Mouse (Mus musculus) macrophage (primary cell): ENCODE measurements around the gene Slc12a3. TPM values are rescaled to one million over a fixed set of nuclear protein-coding genes. Genes with fewer than 3 reads are reported as not detected.

Experiments
- H3K27ac ChIP-seq: fragments of 350-480 bp; formaldehyde crosslinking; 2 replicates; pipeline ENCODE4 v1.9.0; 2021
- H3K36me3 ChIP-seq: fragments of 350-480 bp; formaldehyde crosslinking; 2 replicates; pipeline ENCODE4 v1.9.0; 2021; ENCODE audit errors: inconsistent target
- H3K4me3 ChIP-seq: fragments of 350-480 bp; formaldehyde crosslinking; 2 replicates; pipeline ENCODE4 v1.9.0; 2021; ENCODE audit errors: inconsistent target
- H3K79me2 ChIP-seq: fragments of 350-480 bp; formaldehyde crosslinking; 2 replicates; pipeline ENCODE4 v1.9.0; 2021; ENCODE audit errors: inconsistent target
- WGBS: methylation state at CpG from one replicate; pipeline ENCODE4 v1.1.7; 2026; ENCODE audit warnings: inconsistent platforms; ENCODE audit not compliant: missing documents; 5-methylcytosine and 5-hydroxymethylcytosine counted together
- polyA plus RNA-seq: library from polyadenylated mRNA; stranded (reverse); fragments of 250-400 nt; gene quantifications from 3 replicates; pipeline ENCODE4 v1.2.4, GENCODE M21; 2018; ENCODE audit warnings: inconsistent platforms

Slc12a3 gene
- polyA plus RNA-seq, 1 experiment from 2014 or later, result not detected

DNA sequence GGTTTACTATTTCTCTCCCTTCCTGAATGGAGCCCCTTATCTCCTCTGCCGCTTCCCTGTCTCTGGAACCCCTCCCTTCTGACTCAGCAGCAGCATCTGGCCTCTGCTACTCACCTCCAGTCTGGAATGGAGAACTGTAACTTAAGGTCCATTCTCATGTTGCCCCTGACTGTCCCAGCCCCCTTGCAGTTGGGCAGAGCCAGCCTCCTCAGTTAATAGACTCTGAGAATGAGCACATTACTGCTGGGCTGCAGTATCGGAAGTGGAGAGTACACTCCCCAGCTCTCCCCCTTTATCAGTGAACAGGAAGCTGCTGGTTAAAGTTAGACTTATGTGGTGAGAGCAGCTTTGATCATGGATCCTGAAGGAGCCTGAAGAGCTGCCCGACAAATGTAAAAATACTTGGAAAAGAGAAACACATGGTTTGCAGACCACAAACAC is 46.6 kb downstream of the Slc12a3 start:
- WGBS, result 28% methylated on average over 3 of the region's 3 CpGs
- Histone ChIP-seq H3K27ac (no peak overlapping the region), H3K36me3 (no peaks in the 10 kb centered on the region), H3K4me3 (no peak overlapping the region), H3K79me2 (no peaks in the 10 kb centered on the region)

DNA sequence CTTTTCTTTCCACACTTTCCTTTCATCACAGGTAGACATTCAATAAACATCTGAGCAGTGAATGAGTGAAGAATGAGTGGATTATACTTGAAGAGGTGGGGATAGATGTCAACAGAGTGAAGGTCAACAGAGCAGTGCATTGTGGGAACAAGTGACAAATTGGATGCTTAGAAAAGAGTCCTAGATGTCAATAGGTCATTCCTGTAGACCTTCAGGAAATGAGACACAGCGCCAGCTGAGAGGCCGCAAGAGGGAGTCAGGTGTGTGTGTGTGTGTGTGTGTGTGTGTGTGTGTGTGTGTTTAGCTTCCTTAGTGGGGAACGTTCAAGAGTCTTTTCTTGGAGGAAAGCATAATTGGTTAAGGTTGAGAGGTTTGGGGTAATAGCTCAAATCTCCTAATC is 47.2 kb downstream of the Slc12a3 start:
- no peaks in the 10 kb centered on the region for H3K36me3 ChIP-seq
- H3K4me3 ChIP-seq, result no peak overlapping the region
- 79% methylated on average over 3 of the region's 3 CpGs for WGBS
- no peak overlapping the region for H3K27ac ChIP-seq
- H3K79me2 ChIP-seq, result no peaks in the 10 kb centered on the region

DNA sequence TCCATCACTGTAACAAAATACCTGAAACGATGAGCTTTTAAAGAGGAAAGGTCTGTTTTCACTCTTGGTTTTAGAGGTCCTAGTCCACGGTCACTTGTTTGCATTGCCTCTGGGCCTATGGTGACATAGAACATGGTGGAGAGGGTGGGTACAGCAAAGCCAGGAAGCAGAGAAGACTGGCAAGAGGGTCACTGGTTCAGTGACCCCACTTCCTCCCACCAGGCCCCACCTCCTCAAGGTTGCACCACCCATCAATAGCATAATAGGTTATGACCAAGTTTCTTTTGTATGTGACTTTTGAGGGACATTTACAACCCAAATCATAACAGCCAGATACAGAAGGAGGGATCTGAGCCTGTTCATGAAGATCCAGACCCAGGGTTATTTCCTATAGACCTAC is 47.6 kb downstream of the Slc12a3 start:
- Histone ChIP-seq H3K27ac (no peak overlapping the region), H3K36me3 (no peaks in the 10 kb centered on the region)
- WGBS, result 89% methylated on average over 2 of the region's 2 CpGs

DNA sequence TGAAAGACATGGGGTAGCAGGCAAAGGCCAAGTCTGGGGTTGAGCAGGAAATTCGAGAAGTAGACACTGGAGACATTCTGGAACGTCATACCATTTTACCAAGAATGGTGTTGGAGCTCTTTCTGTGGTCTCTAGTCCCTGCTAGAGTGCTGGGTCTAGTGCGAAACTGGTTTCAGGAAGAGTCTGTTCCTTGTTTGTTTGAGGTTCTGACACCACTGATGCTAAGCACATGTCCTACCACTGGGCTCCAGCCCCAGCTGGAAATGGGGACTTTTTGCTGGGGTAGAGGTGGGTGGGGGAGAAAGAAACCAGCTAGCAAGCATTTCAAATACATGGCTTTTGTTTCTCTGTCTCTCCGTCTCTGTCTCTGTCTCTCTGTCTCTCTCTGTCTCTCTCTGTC is 48.0 kb downstream of the Slc12a3 start:
- Histone ChIP-seq H3K79me2 (no peaks in the 10 kb centered on the region), H3K27ac (no peak overlapping the region), H3K36me3 (no peaks in the 10 kb centered on the region), H3K4me3 (no peak overlapping the region)
- 47% methylated on average over 4 of the region's 4 CpGs for WGBS

More for the DNA sequence above, 47.6 kb downstream of the Slc12a3 start:
- Histone ChIP-seq H3K79me2 (no peaks in the 10 kb centered on the region), H3K4me3 (no peak overlapping the region)

DNA sequence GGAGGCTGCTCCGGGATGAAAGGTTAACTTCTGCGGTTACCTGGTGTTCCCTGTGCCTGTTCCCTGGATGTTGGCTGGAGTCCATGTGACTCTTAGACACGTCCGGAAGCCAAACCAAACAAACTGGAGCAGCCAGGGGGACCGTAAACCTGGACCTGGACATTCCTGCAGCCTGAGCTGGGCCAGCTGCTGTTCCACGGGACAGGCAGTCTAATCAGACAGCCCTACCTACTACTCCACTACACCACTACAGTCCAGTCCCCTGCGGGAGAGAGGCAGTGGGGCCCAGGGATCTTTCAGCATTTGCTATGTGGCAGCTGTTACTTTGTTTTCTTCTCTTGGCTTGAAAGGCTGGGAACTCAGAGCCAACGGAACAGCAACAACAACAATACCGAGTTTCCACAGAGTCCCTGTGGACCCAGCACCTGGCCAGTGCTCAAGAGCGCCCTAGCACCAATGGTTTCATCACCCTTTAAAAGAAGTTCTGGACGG is 48.8 kb downstream of the Slc12a3 start:
- H3K4me3 ChIP-seq, result no peak overlapping the region
- H3K27ac ChIP-seq, result no peak overlapping the region
- 96% methylated on average over 11 of the region's 11 CpGs for WGBS
- no peaks in the 10 kb centered on the region for H3K36me3 ChIP-seq
- H3K79me2 ChIP-seq, result no peaks in the 10 kb centered on the region

DNA sequence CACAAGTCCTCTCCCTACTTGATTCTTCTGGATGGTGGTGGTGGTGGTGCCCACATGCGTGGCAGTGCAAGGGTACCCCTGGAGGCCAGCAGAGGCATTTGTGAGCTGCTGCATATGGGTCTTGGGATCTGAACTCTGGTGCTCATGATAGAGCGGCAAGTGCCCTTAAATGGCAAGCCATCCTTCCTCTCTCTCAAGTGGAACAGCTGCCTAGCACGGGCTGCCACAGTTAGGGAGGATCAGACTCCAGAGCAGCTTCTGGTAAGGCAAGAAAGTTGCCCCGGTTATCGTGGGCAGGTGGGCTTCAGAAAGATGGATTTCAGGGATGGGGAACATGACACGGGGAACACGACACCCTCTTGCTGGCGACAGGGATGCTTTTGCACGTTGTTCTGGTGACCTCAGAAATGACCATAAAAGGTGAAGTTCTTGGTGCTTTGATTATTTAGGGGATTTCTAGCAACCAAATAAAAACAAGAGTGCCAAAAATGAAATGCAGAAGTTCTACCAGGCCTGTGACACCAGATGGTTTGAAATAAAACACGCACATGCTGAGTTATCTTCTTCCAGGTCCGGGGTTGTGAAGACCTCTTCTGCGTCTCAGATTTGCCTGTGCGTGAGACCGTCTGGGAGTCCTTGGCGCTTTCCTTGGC is 49.9 kb downstream of the Slc12a3 start:
- H3K36me3 ChIP-seq, result no peaks in the 10 kb centered on the region
- WGBS, result 82% methylated on average over 15 of the region's 15 CpGs
- no peak overlapping the region for H3K27ac ChIP-seq
- H3K4me3 ChIP-seq, result no peak overlapping the region
- H3K79me2 ChIP-seq, result no peaks in the 10 kb centered on the region

DNA sequence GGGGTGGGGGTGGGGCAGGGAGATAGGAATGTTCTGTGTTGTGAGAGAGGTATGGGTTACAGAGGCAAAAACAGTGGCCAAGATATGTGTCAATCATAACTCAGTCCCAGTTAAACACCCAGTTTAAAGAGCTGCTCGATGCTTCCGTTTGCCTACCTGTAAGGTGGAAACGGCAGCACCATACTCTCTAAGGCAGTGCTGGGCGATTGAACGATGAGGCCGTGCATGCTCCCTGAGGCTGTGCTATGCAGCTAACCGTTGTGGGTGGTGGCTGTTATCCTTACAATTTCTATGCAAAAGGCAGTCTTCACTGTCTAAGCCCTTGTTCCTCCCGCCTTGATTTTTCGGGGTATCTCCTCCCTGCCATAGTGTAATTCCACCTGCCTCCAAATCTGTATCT is 50.7 kb downstream of the Slc12a3 start:
- Histone ChIP-seq H3K4me3 (no peak overlapping the region), H3K36me3 (no peaks in the 10 kb centered on the region), H3K79me2 (no peaks in the 10 kb centered on the region), H3K27ac (no peak overlapping the region)
- 94% methylated on average over 9 of the region's 9 CpGs for WGBS

DNA sequence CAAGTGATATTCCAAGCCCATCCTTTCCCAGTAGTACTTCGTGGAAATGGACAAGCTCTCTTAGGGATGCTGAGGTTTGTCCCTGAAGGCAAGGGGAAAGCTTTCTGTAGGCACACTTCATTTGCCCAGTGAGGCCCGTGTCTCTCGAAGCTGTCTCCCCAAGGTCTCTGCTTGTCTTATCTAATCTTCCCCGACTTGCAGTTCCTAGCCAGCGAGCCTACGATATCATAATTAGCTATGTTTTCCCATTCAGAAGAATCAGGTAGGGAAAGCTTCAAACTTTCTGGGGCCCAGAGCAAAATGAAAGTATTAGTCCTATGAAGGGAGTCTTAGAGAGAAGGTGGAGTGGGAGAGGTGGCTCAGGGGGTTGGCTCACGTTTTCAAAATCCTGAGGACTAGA is 55.2 kb downstream of the Slc12a3 start:
- H3K27ac ChIP-seq, result no peak overlapping the region
- WGBS, result 95% methylated on average over 7 of the region's 7 CpGs

DNA sequence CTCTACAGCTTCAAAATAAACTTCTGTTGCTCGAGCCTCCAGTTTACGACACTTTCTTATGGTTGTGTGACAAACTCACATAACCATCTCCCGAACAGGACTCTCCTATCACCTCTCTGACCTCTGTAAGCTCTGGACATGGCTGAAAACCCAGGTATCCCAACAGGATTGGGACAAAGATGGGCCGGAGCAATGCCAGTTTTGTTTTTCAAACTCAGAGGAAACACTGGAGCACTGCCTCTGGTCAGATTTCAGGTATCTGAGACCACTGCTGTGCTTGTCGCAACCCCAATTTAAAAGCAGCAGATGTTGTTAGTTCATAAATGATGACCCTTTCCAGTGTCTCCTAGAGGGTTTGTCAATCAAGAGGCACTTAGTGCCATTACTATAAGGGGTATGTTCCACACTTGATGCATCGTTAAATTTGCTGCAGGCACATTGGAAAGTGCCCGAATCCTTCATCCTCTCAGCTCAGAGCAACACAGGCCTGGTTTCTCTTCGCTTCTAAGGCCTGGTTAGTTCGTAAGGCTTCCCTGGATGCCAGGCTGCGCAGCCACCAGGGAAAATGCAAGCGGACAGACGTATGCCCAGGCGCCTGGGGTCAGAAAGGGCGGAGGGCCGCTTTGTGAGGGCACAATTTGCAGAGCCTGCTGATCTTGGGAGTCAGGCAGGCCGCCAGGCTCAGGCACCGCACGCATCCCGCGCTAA is 56.7 kb downstream of the Slc12a3 start:
- H3K4me3 ChIP-seq, result peak overlapping the region; percentile 90
- WGBS, result 34% methylated on average over 20 of the region's 20 CpGs
- H3K27ac ChIP-seq, result peak overlapping the region; percentile 69
- peaks cover 41% of the 10 kb centered on the region for H3K79me2 ChIP-seq
- H3K36me3 ChIP-seq, result peaks cover 15% of the 10 kb centered on the region

More for the DNA sequence above, 55.2 kb downstream of the Slc12a3 start:
- Histone ChIP-seq H3K36me3 (0 out of 2 replicates have a peak, but pooled peaks cover 2% of the 10 kb centered on the region), H3K79me2 (peaks cover 26% of the 10 kb centered on the region), H3K4me3 (no peak overlapping the region)

DNA sequence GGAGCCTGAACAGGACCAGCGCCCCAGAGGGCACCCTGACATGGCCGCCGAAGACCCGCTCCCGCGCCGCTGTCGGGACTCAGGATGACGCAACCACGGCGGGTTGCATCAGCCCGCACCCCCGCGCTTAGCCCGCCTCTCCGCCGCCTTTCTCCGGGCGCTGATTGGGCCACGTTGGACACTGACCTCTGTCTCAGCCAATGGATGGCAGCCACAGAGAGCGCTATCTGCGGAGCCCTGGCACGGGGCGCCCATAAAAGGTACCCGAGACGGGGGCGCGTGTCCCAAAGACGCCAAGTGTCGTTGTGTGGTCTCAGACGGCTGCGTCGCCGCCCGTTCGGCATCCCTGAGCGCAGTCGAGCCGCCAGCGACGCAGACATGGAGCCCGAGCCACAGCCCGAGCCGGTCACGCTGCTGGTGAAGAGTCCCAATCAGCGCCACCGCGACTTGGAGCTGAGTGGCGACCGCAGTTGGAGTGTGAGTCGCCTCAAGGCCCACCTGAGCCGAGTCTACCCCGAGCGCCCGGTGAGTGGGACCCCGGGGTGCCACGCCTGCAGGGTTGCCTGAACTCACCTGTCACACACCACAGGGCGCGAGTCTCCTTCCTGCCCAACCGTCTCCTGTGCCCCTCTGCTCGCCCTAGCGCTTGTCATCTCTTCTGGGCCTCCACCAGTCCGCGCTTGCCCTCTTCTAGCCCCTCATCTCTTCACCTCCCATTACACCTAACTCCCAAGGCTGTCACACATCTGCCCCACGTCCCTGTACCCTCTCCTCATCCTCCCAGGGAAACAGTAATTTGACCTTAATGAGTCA is 57.4 kb downstream of the Slc12a3 start, which contains the start of gene Herpud1:
TSS of gene Herpud1 (plus strand) at position 225 of the 813 bp plus-strand sequence.
- H3K27ac ChIP-seq, result peak within 1 kb of the TSS; percentile 85
- peak within 1 kb of the TSS; percentile 90 for H3K4me3 ChIP-seq
- under 1% methylated on average over 65 of the region's 65 CpGs for WGBS
- peaks cover 43% of the 10 kb centered on the region for H3K79me2 ChIP-seq
- H3K36me3 ChIP-seq, result peaks cover 23% of the 10 kb centered on the region

DNA sequence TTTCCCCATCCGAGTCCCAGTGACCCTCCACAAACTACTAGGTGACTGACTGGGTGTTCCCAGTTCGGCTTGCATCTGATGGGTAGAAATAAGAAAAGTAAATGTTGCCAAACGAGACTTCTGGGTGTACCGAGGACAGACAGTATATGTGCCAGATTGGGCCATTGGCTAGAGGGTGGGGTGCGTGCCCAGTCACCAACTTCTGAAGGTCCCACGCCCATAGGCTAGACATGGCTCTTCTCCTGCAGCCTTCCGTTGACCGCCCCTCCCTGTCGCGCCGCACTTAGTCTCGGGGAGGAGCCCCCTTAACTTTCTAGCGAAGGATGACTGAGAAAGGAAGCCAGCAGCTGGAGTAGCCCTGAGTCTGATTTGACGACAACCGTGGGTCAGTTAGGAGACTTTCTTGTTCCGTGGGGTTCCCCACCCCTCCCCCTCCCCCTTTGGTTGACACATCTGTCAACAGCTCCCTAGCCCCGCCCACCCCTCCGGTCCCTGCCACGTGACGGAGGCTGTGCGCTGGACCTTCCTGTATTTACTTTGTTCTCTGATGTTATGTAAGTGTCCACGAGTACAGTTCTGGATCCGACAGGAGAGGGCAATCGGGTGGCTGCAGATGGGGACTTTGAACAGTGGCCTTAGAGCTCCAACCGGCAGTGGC is 58.2 kb downstream of the Slc12a3 start:
- H3K27ac ChIP-seq, result peak overlapping the region; percentile 85
- peaks cover 43% of the 10 kb centered on the region for H3K79me2 ChIP-seq
- peak overlapping the region; percentile 90 for H3K4me3 ChIP-seq
- H3K36me3 ChIP-seq, result peaks cover 30% of the 10 kb centered on the region
- 0% methylated on average over 25 of the region's 25 CpGs for WGBS

DNA sequence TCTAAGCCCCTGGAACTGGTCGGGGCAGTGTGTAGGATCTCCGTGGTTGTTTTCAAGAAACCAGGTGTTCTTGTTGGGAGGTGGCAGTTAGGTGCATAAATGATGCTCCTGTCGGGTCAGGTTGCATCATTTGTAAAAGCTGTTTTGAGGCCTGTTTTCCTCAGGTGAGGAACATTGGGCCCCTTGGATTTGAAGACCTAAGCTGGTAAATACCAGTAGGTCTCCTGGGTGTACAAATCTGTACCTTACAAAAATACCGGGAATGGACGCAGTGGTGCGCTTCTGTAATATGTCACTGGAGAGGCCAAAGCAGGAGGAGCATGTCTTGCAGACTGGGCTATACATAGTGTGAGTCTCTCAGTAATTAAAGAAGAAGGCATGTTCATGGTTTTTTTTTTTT is 58.8 kb downstream of the Slc12a3 start:
- Histone ChIP-seq H3K36me3 (peaks cover 36% of the 10 kb centered on the region), H3K4me3 (peak overlapping the region; percentile 90), H3K79me2 (peaks cover 43% of the 10 kb centered on the region), H3K27ac (peak overlapping the region; percentile 85)
- 34% methylated on average over 6 of the region's 6 CpGs for WGBS

DNA sequence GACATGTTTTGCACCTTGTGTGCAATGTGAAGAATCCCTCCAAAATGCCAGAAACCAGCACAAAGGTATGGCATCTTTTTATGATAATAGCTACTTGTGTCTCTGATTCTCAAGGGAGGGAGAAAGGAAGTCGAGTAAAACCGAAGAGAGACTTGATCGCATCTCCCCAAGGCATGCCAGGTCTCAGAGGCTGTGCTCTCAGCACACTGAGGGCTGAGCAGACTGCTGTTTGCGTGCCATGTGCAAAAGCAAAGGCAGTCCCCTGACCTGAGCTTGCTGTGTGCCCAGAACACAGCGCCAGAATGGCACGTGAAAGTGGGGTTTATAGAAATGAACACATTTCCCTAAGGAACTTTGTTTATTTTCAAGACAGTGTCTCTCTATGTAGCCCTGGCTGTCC is 60.5 kb downstream of the Slc12a3 start:
- peaks cover 43% of the 10 kb centered on the region for H3K79me2 ChIP-seq
- no peak overlapping the region for H3K27ac ChIP-seq
- H3K36me3 ChIP-seq, result peaks cover 53% of the 10 kb centered on the region
- 88% methylated on average over 6 of the region's 6 CpGs for WGBS
- no peak overlapping the region for H3K4me3 ChIP-seq

DNA sequence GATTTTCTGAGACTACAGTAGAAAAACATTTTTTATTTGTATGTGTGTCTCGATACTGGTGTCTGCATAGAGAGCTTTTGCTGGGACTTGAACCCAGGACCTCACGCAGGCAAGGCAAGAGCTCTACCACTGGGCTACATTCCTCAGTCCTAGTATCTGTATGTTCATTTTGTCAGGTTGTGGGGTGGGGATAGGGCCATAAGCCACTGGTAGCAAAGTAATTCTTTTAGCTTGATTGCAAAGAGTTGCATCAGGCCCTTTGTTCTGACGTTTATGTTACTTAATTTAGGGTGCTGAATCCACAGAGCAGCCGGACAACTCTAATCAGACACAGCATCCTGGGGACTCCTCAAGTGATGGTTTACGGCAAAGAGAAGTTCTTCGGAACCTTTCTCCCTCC is 61.4 kb downstream of the Slc12a3 start:
- WGBS, result 90% methylated on average over 6 of the region's 6 CpGs
- peaks cover 62% of the 10 kb centered on the region for H3K36me3 ChIP-seq
- no peak overlapping the region for H3K27ac ChIP-seq
- peaks cover 43% of the 10 kb centered on the region for H3K79me2 ChIP-seq
- H3K4me3 ChIP-seq, result no peak overlapping the region
